Mouse (Mus musculus): ENCODE results near the gene Zfp819.

GRCm38 (mm10) chr7:43637118-43637517 lies 30.1 kb downstream of the Zfp819 start:
- TF ChIP-seq CTCF (IDR thresholded peaks at IDR 0.05; ENCODE audit: low read depth, low read length) (no peak), GATA1 (IDR thresholded peaks at IDR 0.05; ENCODE audit: borderline replicate concordance, low read length) (no peak), GATA2 (IDR thresholded peaks at IDR 0.05; ENCODE audit: borderline replicate concordance, low read depth, low read length) (no peak), POLR2AphosphoS5 (IDR thresholded peaks at IDR 0.05; ENCODE audit: insufficient replicate concordance, low read depth, low read length) (no peak)

Measured in G1E (cell line).